Mouse (Mus musculus) layer of hippocampus, adult 9-11 months (tissue): ENCODE measurements around the gene Nuak2.
A peak's percentile ranks its signal among the peaks of the same experiment; 100 is the strongest.

Experiments
- DNase-seq: peaks from one replicate; pipeline ENCODE4 v3.0.0; 2022

The Nuak2 gene

DNA sequence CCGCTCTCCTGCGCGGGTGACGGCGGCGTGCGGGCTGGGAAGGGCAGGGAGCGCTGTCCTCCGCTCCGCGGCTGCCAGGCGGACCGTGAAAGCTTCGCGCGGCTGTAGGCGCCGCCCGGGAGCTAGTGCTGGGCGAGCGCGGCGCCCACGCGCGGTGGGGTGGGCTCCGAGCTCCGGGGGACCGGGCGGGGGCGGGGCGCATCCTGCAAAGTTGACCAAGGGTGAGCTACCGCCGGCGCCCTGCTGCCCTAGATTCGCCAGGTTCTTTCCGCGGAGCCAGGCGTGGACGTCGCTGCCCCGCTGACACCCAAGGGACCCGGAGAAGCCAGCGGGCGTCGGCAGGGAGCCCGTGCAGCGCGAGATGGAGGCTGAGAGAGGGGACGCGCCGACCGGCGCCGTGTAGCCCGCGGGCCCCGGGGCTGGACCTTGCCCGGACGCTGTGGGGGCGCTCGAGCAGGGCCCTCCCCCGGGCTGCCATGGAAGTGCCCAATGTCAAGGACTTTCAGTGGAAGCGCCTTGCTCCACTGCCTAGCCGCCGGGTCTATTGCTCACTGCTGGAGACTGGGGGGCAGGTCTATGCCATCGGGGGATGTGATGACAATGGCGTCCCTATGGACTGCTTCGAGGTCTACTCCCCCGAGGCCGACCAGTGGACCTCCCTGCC lies 17.0 kb upstream of the Nuak2 start:
- DNase-seq = no peak

DNA sequence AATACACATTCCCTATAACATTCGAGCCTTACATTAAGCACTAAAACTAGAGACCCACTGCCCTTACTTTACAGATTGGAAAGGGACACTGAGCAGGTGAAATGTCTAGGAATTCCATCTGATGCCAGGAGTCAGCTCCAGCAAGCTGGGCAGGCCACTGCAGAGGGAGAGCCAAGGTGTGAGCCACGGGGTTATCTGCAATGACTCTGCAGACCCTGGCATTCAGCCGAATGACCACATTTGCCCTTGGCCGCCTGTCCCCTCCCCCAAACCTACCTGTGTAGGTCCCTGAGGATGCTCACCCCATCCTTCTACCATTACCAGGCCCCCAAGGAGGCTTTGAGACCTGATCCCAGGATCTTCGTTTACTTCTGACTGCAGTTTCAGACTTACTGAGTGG lies 16.2 kb upstream of the Nuak2 start:
- no peak for DNase-seq

DNA sequence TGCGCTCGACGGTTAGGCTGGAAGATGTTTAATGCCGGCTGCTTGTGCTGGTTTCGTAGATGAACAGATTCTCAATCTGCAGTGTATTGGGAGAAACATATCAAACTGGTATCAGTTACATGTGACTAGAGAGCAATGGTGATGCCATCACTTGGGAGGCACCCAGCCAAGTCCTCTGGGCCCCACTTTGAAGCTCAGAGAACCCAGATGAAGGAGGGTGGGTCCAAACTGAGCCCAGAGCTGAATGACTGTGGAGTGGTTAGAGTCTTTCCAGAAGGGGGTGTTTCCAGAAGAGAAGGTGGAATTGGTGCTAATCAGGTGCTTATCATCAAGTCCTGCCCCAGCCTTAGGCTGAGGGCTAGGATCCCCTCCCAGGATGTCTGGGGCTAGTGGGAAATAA lies 14.7 kb upstream of the Nuak2 start:
- DNase-seq = no peak

DNA sequence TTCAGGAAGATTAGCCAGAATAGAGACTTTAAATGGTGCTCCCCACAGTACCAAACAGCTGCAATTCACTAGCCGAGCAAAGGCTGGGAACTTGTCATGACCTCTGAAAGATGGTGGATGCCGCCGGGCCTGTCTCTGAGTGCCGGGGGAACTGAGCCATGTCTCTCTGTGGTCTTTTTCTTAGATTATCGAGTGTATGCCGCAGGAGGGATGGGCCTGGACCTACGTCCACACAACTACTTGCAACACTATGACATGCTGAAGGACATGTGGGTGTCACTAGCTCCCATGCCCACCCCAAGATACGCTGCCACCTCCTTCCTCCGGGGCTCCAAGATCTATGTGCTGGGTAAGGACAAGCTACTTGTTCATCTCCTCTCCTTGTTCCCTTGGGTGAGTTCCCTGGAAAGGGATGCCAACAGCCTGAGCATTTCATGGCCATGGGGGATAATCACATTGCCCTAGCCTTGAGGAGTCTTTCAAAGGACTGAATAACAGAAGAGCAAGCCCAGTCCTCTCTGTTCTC lies 13.5 kb upstream of the Nuak2 start:
- no peak for DNase-seq

DNA sequence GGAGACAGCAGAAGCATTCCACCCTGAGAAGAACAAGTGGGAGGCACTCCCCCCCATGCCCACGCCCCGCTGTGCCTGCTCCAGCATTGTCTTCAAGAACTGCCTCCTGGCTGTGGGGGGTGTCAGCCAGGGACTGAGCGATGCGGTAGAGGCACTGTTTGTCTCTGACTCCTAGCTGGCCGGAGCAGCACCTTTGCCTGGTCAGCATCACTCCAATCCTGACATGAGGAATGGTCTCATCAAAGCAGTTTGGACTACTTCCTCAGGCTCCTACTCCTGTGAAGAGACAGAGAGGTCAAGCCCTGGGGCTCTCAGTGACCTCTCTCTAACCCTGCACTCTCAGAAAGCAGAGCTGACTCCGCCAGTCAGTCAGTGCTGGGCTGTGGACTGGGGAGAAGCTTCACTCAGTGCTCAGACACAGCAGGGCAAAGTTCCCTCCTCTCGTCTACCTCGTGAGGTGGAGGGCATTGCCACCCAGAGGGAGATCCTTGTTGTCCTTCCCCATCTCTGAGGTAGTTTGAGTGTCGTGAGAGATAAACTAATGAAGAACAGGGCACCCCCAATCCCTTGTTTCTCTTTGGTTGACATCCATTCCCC lies 11.2 kb upstream of the Nuak2 start:
- DNase-seq = no peak

GRCm38 (mm10) chr1:132306160-132306559 lies 9.8 kb upstream of the Nuak2 start:
- DNase-seq = no peak

- DNase-seq = no peak
These were observed 9.1 kb upstream of the Nuak2 start for GRCm38 (mm10) chr1:132306808-132307207.

- DNase-seq = no peak
These were observed 8.0 kb upstream of the Nuak2 start for GRCm38 (mm10) chr1:132307962-132308361.

DNA sequence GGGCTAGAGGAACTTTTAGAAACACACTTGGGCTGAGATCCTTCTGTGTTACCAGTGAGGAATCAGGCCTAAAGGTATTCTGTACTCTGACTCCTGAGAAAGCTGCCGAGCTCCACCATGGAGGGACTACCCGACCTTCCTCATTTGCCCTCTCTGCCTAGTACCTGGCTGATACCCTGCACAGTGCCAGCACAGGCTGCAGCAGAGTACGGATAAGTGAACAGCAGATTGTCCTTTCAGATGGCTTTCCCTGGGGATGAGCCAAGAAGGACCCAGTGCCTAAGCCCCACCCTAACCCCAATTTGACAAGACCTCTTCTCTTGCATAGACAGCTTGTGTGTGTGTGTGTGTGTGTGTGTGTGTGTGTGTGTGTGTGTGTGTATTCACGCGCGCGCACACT lies 7.3 kb upstream of the Nuak2 start:
- DNase-seq = no peak

DNA sequence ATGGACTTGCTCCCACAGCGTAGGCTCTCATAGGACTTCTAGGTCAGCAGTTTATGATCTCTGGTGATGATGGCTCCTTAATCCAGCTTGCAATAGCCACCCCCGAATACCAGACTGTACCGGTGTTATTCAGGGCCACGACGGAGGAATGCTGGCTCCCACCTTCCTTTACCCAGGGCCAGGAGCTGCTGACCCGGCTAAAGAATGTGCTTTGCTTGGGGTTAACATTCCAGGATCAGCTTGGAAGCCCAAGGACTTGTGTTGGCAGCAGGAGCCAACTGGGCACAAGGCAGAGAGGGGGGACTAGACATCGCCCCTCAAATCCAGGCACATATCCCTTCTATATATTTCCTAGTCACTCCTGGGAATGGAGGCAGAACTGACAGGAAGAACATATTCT lies 5.2 kb upstream of the Nuak2 start:
- no peak for DNase-seq

- DNase-seq = no peak
These were observed 4.6 kb upstream of the Nuak2 start for GRCm38 (mm10) chr1:132311174-132311859.

DNA sequence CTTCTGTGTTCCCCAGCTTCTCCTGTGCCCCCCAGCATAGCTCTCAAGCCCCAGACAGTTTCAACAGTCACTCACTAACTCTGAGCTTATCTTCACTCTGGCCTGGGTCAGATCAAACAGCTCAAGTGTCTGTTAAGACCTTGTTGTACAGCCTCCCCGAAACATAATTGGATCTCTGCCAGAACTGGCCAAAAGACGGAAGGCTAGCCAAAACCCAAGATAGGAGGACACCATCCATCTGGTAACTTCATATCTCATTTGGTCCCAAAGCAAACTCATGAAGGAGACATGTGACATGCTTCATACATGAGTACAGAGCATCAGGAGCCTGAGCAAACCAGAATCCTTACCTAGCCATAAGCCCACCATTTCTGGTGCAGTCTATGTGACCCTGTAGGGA lies 3.9 kb upstream of the Nuak2 start:
- DNase-seq = no peak

DNA sequence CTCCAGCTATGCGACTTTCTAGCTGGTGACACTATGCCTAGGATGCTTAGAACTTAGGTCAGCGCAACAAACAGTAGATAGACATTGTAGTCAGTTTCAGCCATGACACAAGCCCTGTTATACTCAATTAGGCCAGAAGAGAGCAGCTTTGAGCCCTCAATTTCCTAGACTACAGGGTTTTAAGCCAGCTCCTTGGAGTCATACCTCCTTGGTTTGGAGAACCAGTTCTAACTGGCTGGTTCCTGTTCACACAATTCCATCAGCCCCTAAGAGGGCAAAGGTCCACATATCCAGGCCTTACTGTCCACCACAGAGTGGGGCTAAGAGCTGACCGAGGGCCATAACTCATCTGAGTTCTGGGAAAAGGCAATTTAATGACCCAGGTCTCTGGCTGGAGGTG lies 3.2 kb upstream of the Nuak2 start:
- DNase-seq = peak; percentile 36

DNA sequence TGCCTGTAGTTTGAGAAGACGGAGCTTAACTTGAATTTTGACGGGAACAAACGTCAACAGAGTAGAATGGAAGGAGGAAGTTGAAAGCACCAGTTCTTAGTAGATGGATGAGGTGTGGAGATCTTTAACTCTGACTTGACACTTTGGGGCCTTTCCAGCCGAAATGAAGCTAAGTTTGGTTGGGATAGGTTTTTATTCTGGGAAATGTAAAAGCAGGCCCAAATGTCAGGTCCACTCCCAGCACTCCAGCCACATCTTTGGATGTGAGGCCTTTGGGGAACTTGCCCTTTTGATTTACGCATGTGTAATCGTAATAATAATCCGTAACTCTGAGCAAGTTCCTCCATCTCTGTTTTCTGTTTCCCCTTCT lies 684 bp downstream of the Nuak2 start:
- no peak for DNase-seq

GRCm38 (mm10) chr1:132317413-132317812 lies 1.5 kb downstream of the Nuak2 start:
- no peak for DNase-seq

- DNase-seq = peak; percentile 40
These were observed 2.3 kb downstream of the Nuak2 start for GRCm38 (mm10) chr1:132317894-132318863.

- DNase-seq = peak; percentile 35
These were observed 3.3 kb downstream of the Nuak2 start for GRCm38 (mm10) chr1:132319242-132319641.

DNA sequence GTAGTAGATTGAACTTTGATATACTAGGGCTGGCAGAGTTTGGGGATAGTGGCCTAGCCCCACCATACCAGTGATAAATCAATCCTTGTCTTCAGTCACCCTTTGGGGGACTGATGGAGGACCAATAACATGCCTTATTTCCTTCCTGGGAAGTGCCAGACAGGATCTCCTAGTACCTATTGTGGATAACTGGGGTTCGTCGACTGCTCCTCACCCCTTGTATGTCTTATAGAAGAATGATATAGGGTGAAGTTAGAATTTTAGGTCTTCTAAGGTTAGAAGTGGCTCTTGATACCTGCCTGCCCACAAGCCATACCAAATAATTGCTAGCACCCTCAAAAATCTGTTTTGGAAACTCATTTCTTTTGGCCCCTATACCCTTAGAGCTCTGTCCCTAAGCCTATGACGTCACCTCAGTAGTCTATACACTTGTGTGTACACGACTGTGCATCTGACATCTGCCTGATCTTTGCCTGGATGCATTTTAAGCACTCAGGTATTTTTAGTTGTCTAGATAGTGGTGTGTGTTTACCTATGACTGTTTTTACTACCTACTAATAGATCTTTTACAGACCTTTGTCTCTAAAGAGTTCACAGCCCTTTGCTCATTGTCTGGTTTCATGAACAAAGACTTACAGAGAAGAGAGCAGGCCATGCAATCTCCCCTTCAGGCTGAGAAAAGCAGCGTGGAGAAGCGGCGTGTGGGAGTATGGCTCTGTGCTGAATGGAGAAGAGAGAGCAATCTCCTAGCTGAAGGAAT lies 6.1 kb downstream of the Nuak2 start:
- DNase-seq = no peak

- DNase-seq = no peak
These were observed 7.0 kb downstream of the Nuak2 start for GRCm38 (mm10) chr1:132322711-132323542.

GRCm38 (mm10) chr1:132326777-132327176 lies 10.9 kb downstream of the Nuak2 start:
- DNase-seq = no peak

GRCm38 (mm10) chr1:132327477-132327876 lies 11.6 kb downstream of the Nuak2 start:
- no peak for DNase-seq
